Mouse (Mus musculus) testis, adult 2 months (tissue): ENCODE results near the gene Rps6ka5. TPM values are rescaled to one million over a fixed set of nuclear protein-coding genes. Genes with fewer than 3 reads are reported as not detected.

Experiments
- H3K27ac ChIP-seq: fragments of 200-500 bp; 2 replicates; pipeline ENCODE4 v1.5.1; 2012; ENCODE audit warnings: low read depth, low read length; ENCODE audit not compliant: control insufficient read depth, insufficient read depth
- H3K27me3 ChIP-seq: fragments of 200-500 bp; 2 replicates; pipeline ENCODE4 v1.6.1; 2012; ENCODE audit warnings: mild to moderate bottlenecking, low read length, moderate library complexity; ENCODE audit not compliant: control insufficient read depth, insufficient read depth
- H3K36me3 ChIP-seq: fragments of 200-500 bp; 2 replicates; pipeline ENCODE4 v1.6.1; 2012; ENCODE audit warnings: mild to moderate bottlenecking, low read length; ENCODE audit not compliant: control insufficient read depth, insufficient read depth
- H3K4me1 ChIP-seq: fragments of 200-500 bp; 2 replicates; pipeline ENCODE4 v1.6.1; 2012; ENCODE audit warnings: low read length; ENCODE audit not compliant: control insufficient read depth, insufficient read depth
- H3K4me3 ChIP-seq: fragments of 200-500 bp; 2 replicates; pipeline ENCODE4 v1.5.1; 2012; ENCODE audit warnings: low read depth, mild to moderate bottlenecking, low read length, moderate library complexity, mixed read lengths; ENCODE audit not compliant: control insufficient read depth
- CTCF ChIP-seq: fragments of 200-500 bp; IDR thresholded peaks from 2 replicates; pipeline ENCODE4 v1.5.1; 2012; ENCODE audit warnings: low read depth, mild to moderate bottlenecking, inconsistent platforms, low read length, moderate library complexity; ENCODE audit not compliant: control insufficient read depth, insufficient read depth, insufficient replicate concordance
- POLR2A ChIP-seq: fragments of 200-500 bp; IDR thresholded peaks from 2 replicates; pipeline ENCODE4 v1.6.1; 2012; ENCODE audit warnings: low read depth, mild to moderate bottlenecking, inconsistent platforms, low read length, moderate library complexity; ENCODE audit not compliant: control insufficient read depth
- polyA plus RNA-seq: library from polyadenylated mRNA; depleted of rRNA; stranded (reverse); fragments of >200 nt; gene quantifications from 2 replicates; pipeline ENCODE4 v1.2.3, GENCODE M21; 2012

The Rps6ka5 gene
- polyA plus RNA-seq, 1 experiment, result 4.1 TPM

GRCm38 (mm10) chr12:100529651-100530050 is 197.1 kb downstream of the Rps6ka5 start:
- H3K27me3 ChIP-seq, result no peaks in the 10 kb centered on the region
- peaks cover 5% of the 10 kb centered on the region for H3K4me1 ChIP-seq
- no peak overlapping the region for H3K4me3 ChIP-seq
- H3K27ac ChIP-seq, result 0 out of 2 replicates have a peak overlapping the region, but pooled peaks have one; percentile 5
- TF ChIP-seq POLR2A (no peak), CTCF (no peak)
- no peaks in the 10 kb centered on the region for H3K36me3 ChIP-seq

- TF ChIP-seq CTCF, result no peak
- TF ChIP-seq POLR2A, result no peak
- Histone ChIP-seq H3K36me3 (no peaks in the 10 kb centered on the region), H3K27ac (0 out of 2 replicates have a peak overlapping the region, but pooled peaks have one; percentile 5), H3K4me1 (peaks cover 5% of the 10 kb centered on the region), H3K27me3 (no peaks in the 10 kb centered on the region), H3K4me3 (no peak overlapping the region)
Measured at GRCm38 (mm10) chr12:100529172-100529571, 197.6 kb downstream of the Rps6ka5 start.

- Histone ChIP-seq H3K27me3 (no peaks in the 10 kb centered on the region), H3K27ac (no peak overlapping the region), H3K4me3 (no peak overlapping the region), H3K36me3 (no peaks in the 10 kb centered on the region), H3K4me1 (peaks cover 5% of the 10 kb centered on the region)
- TF ChIP-seq POLR2A (no peak), CTCF (no peak)
Measured at GRCm38 (mm10) chr12:100528246-100528645, 198.5 kb downstream of the Rps6ka5 start.

GRCm38 (mm10) chr12:100527753-100528152 is 199.0 kb downstream of the Rps6ka5 start:
- H3K27me3 ChIP-seq, result no peaks in the 10 kb centered on the region
- H3K27ac ChIP-seq, result no peak overlapping the region
- peaks cover 5% of the 10 kb centered on the region for H3K4me1 ChIP-seq
- TF ChIP-seq POLR2A (no peak), CTCF (no peak)
- no peak overlapping the region; the same call in 1 of the 2 replicates for H3K4me3 ChIP-seq
- H3K36me3 ChIP-seq, result no peaks in the 10 kb centered on the region

GRCm38 (mm10) chr12:100527241-100527640 is 199.5 kb downstream of the Rps6ka5 start:
- Histone ChIP-seq H3K27me3 (no peaks in the 10 kb centered on the region), H3K4me3 (no peak overlapping the region), H3K36me3 (no peaks in the 10 kb centered on the region), H3K27ac (no peak overlapping the region), H3K4me1 (peaks cover 5% of the 10 kb centered on the region)
- TF ChIP-seq POLR2A (no peak), CTCF (no peak)

- Histone ChIP-seq H3K27ac (no peak overlapping the region), H3K4me3 (no peak overlapping the region), H3K36me3 (no peaks in the 10 kb centered on the region), H3K4me1 (peaks cover 8% of the 10 kb centered on the region), H3K27me3 (no peaks in the 10 kb centered on the region)
- TF ChIP-seq CTCF, result no peak
- no peak for TF ChIP-seq POLR2A
Measured at GRCm38 (mm10) chr12:100525939-100526338, 200.8 kb downstream of the Rps6ka5 start.

GRCm38 (mm10) chr12:100520794-100521186 is 206.0 kb downstream of the Rps6ka5 start, which contains the start of gene Ttc7b:
TSS of gene Ttc7b (minus strand) at chr12:100520826.
- Histone ChIP-seq H3K36me3 (no peaks in the 10 kb centered on the region), H3K27ac (peak within 1 kb of the TSS; percentile 71), H3K4me3 (peak within 1 kb of the TSS; percentile 89), H3K4me1 (peaks cover 12% of the 10 kb centered on the region), H3K27me3 (no peaks in the 10 kb centered on the region)
- no peak for TF ChIP-seq POLR2A
- TF ChIP-seq CTCF, result 0 out of 2 replicates have a peak, but pooled peaks have one; percentile 12
